Mouse (Mus musculus) liver, postnatal 0 days (tissue): ENCODE measurements at regions not wholly inside any gene's neighbourhood (a gene's known extent, or its start where the extent isn't known, plus 50 kb on each side); places are given as distances from the start of the nearest gene placed in this dataset.
A peak's percentile ranks its signal among the peaks of the same experiment; 100 is the strongest.

Experiments used
- ATAC-seq: fragments of 200-750 bp; cut with Nextera tagmentation; 2 replicates; pipeline ENCODE4 v1.8.0; 2017; ENCODE audit warnings: mild to moderate bottlenecking, moderate library complexity
- DNase-seq: peaks from one replicate; pipeline ENCODE4 v3.0.0-alpha.2; 2016
- H3K27ac ChIP-seq: fragments of 300-500 bp; sonication (generic); 2 replicates; pipeline ENCODE4 v1.5.1; 2014; ENCODE audit warnings: antibody characterized with exemption, moderate library complexity, mild to moderate bottlenecking, low read depth
- H3K27me3 ChIP-seq: fragments of 300-500 bp; sonication (generic); 2 replicates; pipeline ENCODE4 v1.6.1; 2014; ENCODE audit warnings: low read length, control low read depth, mixed read lengths; ENCODE audit not compliant: insufficient read depth
- H3K36me3 ChIP-seq: fragments of 300-500 bp; sonication (generic); replicated peaks from 2 replicates; pipeline ENCODE4 v1.6.1; 2014; ENCODE audit warnings: mild to moderate bottlenecking, control low read depth, low read length, moderate library complexity, mixed read lengths; ENCODE audit not compliant: insufficient read depth
- H3K4me1 ChIP-seq: fragments of 300-500 bp; sonication (generic); 2 replicates; pipeline ENCODE4 v1.6.1; 2014; ENCODE audit warnings: antibody characterized with exemption, mild to moderate bottlenecking, control low read depth; ENCODE audit not compliant: insufficient read depth
- H3K4me2 ChIP-seq: fragments of 300-500 bp; sonication (generic); 2 replicates; pipeline ENCODE4 v1.6.1; 2014; ENCODE audit warnings: low read depth, mild to moderate bottlenecking, low read length, moderate library complexity, mixed read lengths
- H3K4me3 ChIP-seq: fragments of 300-500 bp; sonication (generic); 2 replicates; pipeline ENCODE4 v1.5.1; 2014; ENCODE audit warnings: low read depth, low read length
- H3K9ac ChIP-seq: fragments of 300-500 bp; sonication (generic); replicated peaks from 2 replicates; pipeline ENCODE4 v1.6.1; 2014; ENCODE audit warnings: mild to moderate bottlenecking, moderate library complexity
- H3K9me3 ChIP-seq: fragments of 300-500 bp; sonication (generic); 2 replicates; pipeline ENCODE4 v1.6.1; 2016; ENCODE audit warnings: mild to moderate bottlenecking, control low read depth, low read length, mixed read lengths
- CTCF ChIP-seq: sonication (generic); IDR thresholded peaks from 2 replicates; pipeline ENCODE4 v1.5.1; 2016; ENCODE audit warnings: antibody characterized with exemption, low read depth
- EP300 ChIP-seq: IDR thresholded peaks from 2 replicates; pipeline ENCODE4 v1.6.1; 2016; ENCODE audit warnings: antibody characterized with exemption, low read depth, mild to moderate bottlenecking
- WGBS: fragments of 180-500 bp; shearing (Covaris S2); extraction: QIAGEN DNeasy Blood & Tissue Kit; methylation state at CpG from one replicate; pipeline ENCODE4 v1.1.7; 2014; ENCODE audit not compliant: insufficient replicate concordance; 5-methylcytosine and 5-hydroxymethylcytosine counted together

DNA sequence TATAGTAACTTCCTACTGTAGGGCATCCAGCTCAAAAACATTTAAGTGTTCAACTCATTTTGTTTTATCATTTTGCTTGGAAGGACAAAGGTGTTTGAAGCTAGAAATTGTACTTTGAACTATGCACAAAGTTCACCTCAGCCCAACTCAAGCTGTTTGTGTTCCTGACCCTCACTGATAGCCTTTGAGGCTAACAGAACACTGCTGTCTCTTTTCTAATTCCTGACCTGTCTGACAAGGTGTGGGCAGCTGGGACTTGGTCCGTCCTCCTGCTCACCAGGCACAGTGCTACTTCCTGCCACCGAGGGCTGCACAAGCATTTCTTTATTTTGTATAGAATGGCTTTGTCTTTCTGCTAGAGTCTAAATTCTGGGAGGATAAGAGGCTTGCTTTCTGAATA is 58.0 kb upstream of the Arhgap5 start:
- ATAC-seq (peak; percentile 35), DNase-seq (no peak)
- Histone ChIP-seq H3K4me3 (no peak overlapping the region), H3K9ac (peak overlapping the region; percentile 44; the same call in 1 of the 2 replicates), H3K27ac (peak overlapping the region; percentile 93), H3K36me3 (no peaks in the 10 kb centered on the region), H3K4me2 (peak overlapping the region; percentile 42), H3K27me3 (no peaks in the 10 kb centered on the region), H3K4me1 (peaks cover 10% of the 10 kb centered on the region; the same call in 1 of the 2 replicates), H3K9me3 (no peaks in the 10 kb centered on the region)
- WGBS = 29% methylated on average over 2 of the region's 2 CpGs
- no peak for TF ChIP-seq CTCF
- no peak for TF ChIP-seq EP300

DNA sequence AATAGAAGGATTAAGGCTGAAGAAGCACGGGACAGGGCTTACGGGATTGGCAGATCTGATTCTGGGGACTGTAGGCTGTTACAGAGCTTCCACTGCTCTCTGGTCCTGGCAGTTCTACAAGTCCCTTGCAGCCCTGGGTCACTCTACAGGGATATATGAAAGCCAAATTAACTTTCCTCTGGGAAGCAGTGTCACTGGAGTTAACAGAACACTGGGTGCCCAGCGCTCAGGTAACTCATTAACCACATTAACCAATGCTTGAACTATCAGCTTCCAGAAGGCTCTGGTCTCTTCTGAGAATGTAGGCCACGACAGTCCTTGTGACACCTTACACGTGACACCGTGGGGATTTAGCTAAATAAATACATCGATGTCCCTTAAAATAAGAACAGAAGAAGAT is 57.3 kb upstream of the Arhgap5 start:
- H3K4me2 ChIP-seq = peak overlapping the region; percentile 42
- WGBS = 56% methylated on average over 7 of the region's 7 CpGs
- DNase-seq = peak; percentile 46

DNA sequence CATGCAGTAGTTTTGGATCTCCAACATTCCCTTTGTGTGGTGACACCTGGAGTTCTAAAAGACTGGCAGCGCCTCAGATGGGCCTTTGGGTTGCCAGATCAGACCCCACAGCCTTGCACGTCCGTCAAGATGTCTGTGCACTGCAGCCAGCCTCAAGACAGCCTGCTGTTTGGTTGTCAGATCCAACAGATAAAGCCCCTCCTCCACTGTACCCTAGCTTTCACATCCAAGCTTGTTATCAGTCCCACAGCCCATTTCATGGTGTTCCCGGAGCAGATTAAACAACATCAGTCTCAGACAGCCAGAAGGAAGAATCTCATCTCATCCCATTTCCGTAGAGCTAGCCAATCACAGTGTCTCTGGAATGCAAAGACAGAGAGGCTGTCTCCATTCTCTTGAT is 56.3 kb upstream of the Arhgap5 start:
- 51% methylated on average over 5 of the region's 5 CpGs for WGBS

More for the DNA sequence above, 57.3 kb upstream of the Arhgap5 start:
- no peak overlapping the region for H3K4me3 ChIP-seq
- H3K9me3 ChIP-seq = no peaks in the 10 kb centered on the region
- TF ChIP-seq EP300 (peak; percentile 65), CTCF (no peak)
- peak overlapping the region; percentile 44; the same call in 1 of the 2 replicates for H3K9ac ChIP-seq
- H3K4me1 ChIP-seq = peaks cover 10% of the 10 kb centered on the region; the same call in 1 of the 2 replicates
- H3K27ac ChIP-seq = peak overlapping the region; percentile 93
- no peaks in the 10 kb centered on the region for H3K27me3 ChIP-seq
- H3K36me3 ChIP-seq = no peaks in the 10 kb centered on the region
- ATAC-seq = peak; percentile 83

DNA sequence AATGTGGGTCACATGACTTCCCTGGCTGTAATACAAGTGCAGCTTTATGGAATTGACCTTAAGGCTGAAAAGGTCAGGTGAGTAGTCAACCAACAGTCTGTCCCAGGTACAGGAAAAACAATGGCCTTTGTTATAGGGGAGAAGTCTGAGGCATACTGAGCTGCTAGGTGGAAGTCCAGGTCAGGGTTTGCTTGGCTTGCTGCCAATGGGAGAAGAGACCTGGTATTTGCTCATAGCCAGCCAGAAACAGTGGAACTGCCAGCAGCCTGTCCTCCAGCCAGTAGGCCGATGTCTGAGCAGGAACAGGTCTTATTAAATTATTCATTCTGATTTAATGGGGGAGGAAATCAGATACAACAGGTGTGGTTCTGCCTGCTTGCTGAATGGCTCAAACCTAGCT is 55.6 kb upstream of the Arhgap5 start:
- DNase-seq = peak; percentile 82
- TF ChIP-seq CTCF = no peak
- peak; percentile 62; the same call in 1 of the 2 replicates for TF ChIP-seq EP300

More for the DNA sequence above, 56.3 kb upstream of the Arhgap5 start:
- H3K27ac ChIP-seq = peak overlapping the region; percentile 93
- H3K36me3 ChIP-seq = no peaks in the 10 kb centered on the region
- peaks cover 10% of the 10 kb centered on the region; the same call in 1 of the 2 replicates for H3K4me1 ChIP-seq
- no peaks in the 10 kb centered on the region for H3K9me3 ChIP-seq
- DNase-seq (no peak), ATAC-seq (no peak)
- H3K27me3 ChIP-seq = no peaks in the 10 kb centered on the region
- no peak overlapping the region for H3K4me3 ChIP-seq
- TF ChIP-seq CTCF (no peak), EP300 (no peak)
- H3K9ac ChIP-seq = peak overlapping the region; percentile 44
- H3K4me2 ChIP-seq = no peak overlapping the region

DNA sequence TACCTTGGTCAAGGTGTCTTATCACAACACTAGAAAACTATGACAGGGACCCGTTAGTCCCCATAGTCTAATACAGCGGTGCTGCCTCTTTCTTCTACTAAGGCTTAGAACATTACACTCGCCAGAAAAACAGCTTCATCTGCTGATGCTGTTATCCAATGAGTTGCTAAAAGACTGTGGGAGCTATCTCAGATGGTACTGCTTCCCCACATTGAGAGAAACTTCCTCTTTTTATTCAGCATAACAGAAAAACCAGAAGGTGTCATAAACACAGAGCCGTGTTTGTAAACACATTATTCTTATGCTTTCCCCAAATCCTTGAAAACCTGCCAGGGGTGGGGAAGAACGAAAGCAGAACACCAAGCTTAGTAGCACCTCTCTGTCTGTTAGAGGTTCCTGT is 49.9 kb upstream of the Arhgap5 start:
- WGBS = 68% methylated on average over 5 of the region's 5 CpGs
- ATAC-seq = no peak
- H3K4me1 ChIP-seq = peaks cover 3% of the 10 kb centered on the region; the same call in 1 of the 2 replicates
- H3K27me3 ChIP-seq = no peaks in the 10 kb centered on the region
- H3K9me3 ChIP-seq = no peaks in the 10 kb centered on the region; the same call in 1 of the 2 replicates
- no peak overlapping the region for H3K27ac ChIP-seq
- H3K4me2 ChIP-seq = no peak overlapping the region
- no peak for TF ChIP-seq EP300
- H3K4me3 ChIP-seq = no peak overlapping the region
- DNase-seq = no peak
- no peaks in the 10 kb centered on the region for H3K36me3 ChIP-seq
- H3K9ac ChIP-seq = no peak overlapping the region

More for the DNA sequence above, 55.6 kb upstream of the Arhgap5 start:
- Histone ChIP-seq H3K27me3 (no peaks in the 10 kb centered on the region), H3K4me3 (no peak overlapping the region), H3K4me1 (peaks cover 10% of the 10 kb centered on the region; the same call in 1 of the 2 replicates), H3K36me3 (no peaks in the 10 kb centered on the region), H3K9me3 (no peaks in the 10 kb centered on the region), H3K9ac (no peak overlapping the region), H3K4me2 (no peak overlapping the region), H3K27ac (peak overlapping the region; percentile 93)
- ATAC-seq = peak; percentile 80
- 41% methylated on average over 1 of the region's 1 CpGs for WGBS
